Mouse (Mus musculus) E14TG2a.4 (cell line): ENCODE measurements around the gene Frmd6.

Experiments
- CTCF ChIP-seq: conservative IDR thresholded peaks from 2 replicates; pipeline ENCODE4 v1.5.1; 2014; ENCODE audit warnings: low read length
- NANOG ChIP-seq: IDR thresholded peaks from 2 replicates; pipeline ENCODE4 v1.6.1; 2014; ENCODE audit warnings: borderline replicate concordance, low read length, mixed read lengths
- POU5F1 ChIP-seq: IDR thresholded peaks from 2 replicates; pipeline ENCODE4 v1.6.1; 2014; ENCODE audit warnings: low read length, borderline replicate concordance

GRCm38 (mm10) chr12:70816731-70817130 lies 8.6 kb upstream of the Frmd6 start:
- no peak for TF ChIP-seq CTCF
- TF ChIP-seq NANOG = no peak
- no peak for TF ChIP-seq POU5F1
